Mouse (Mus musculus) CH12.LX (cell line): Measurements from ENCODE around the gene Tial1. TPM values are rescaled to one million over a fixed set of nuclear protein-coding genes. Genes with fewer than 3 reads are reported as not detected.

Experiments used
- DNase-seq: peaks from one replicate; pipeline ENCODE4 v3.0.0-alpha.2; 2013; ENCODE audit errors: extremely low read depth
- H3K27ac ChIP-seq: 2 replicates; pipeline ENCODE4 v1.5.1; 2012; ENCODE audit warnings: low read depth, mild to moderate bottlenecking, control low read depth, moderate library complexity; ENCODE audit not compliant: insufficient read depth
- H3K27me3 ChIP-seq: replicated peaks from 2 replicates; pipeline ENCODE3; 2012; ENCODE audit warnings: inconsistent platforms
- H3K36me3 ChIP-seq, 2 experiments: replicated peaks in 1 of 2; 2 replicates each; pipeline versions ENCODE3 to v1.6.1; 2012; ENCODE audit warnings: inconsistent platforms in 1 of 2, low read length in 1 of 2, mild to moderate bottlenecking in 1 of 2, mixed read lengths in 1 of 2, moderate library complexity in 1 of 2; ENCODE audit not compliant: control insufficient read depth in 1 of 2, insufficient read depth in 1 of 2
- H3K4me1 ChIP-seq, 2 experiments: 2 replicates each; pipeline ENCODE4 v1.6.1; 2012; ENCODE audit warnings: inconsistent platforms in 1 of 2, moderate library complexity in 1 of 2; ENCODE audit not compliant: insufficient read depth in 2 of 2, control insufficient read depth in 1 of 2
- H3K4me2 ChIP-seq: 2 replicates; pipeline ENCODE4 v1.6.1; 2012; ENCODE audit warnings: low read depth, mild to moderate bottlenecking, control low read depth; ENCODE audit not compliant: poor library complexity, insufficient read depth, severe bottlenecking
- H3K4me3 ChIP-seq, 3 experiments: fragments of 150-350 bp in 1 of 3; sonication (generic) in 1 of 3; replicated peaks in 1 of 3; 2 replicates each; pipeline versions ENCODE3 to v1.5.1; 2011 to 2012; ENCODE audit warnings: low read depth in 2 of 3, low read length in 2 of 3, mild to moderate bottlenecking in 2 of 3, moderate library complexity in 2 of 3, control low read depth in 1 of 3, improper control_type of control experiment in 1 of 3, inconsistent platforms in 1 of 3, mixed read lengths in 1 of 3; ENCODE audit not compliant: poor library complexity in 1 of 3
- H3K79me2 ChIP-seq: replicated peaks from 2 replicates; pipeline ENCODE4 v1.6.1; 2012; ENCODE audit warnings: mild to moderate bottlenecking, moderate library complexity; ENCODE audit not compliant: control insufficient read depth, poor library complexity, insufficient read depth, severe bottlenecking; ENCODE audit errors: extremely low read depth
- H3K9ac ChIP-seq: 2 replicates; pipeline ENCODE4 v1.6.1; 2012; ENCODE audit warnings: low read depth, mild to moderate bottlenecking, control low read depth, moderate library complexity; ENCODE audit not compliant: insufficient read depth
- H3K9me3 ChIP-seq: replicated peaks from 2 replicates; pipeline ENCODE3; 2012; ENCODE audit warnings: low read length, inconsistent platforms, mixed read lengths
- BHLHE40 ChIP-seq: IDR thresholded peaks from 2 replicates; pipeline ENCODE4 v1.6.1; 2011; ENCODE audit warnings: mild to moderate bottlenecking, low read depth, low read length, improper control_type of control experiment
- CHD1 ChIP-seq: IDR thresholded peaks from 2 replicates; pipeline ENCODE4 v1.6.1; 2012; ENCODE audit warnings: low read depth, low read length, improper control_type of control experiment, inconsistent platforms
- CTCF ChIP-seq, 2 experiments: IDR thresholded peaks in 1 of 2; conservative IDR thresholded peaks in 1 of 2; 2 replicates each; pipeline ENCODE4 v1.5.1; 2011 to 2012; ENCODE audit warnings: low read depth in 2 of 2, low read length in 2 of 2, improper control_type of control experiment in 1 of 2, inconsistent platforms in 1 of 2, mild to moderate bottlenecking in 1 of 2, moderate library complexity in 1 of 2
- ELF1 ChIP-seq: IDR thresholded peaks from 2 replicates; pipeline ENCODE4 v1.6.1; 2014; ENCODE audit warnings: low read depth, mild to moderate bottlenecking, inconsistent platforms, low read length, improper control_type of control experiment
- GABPA ChIP-seq: IDR thresholded peaks from 2 replicates; pipeline ENCODE4 v1.6.1; 2012; ENCODE audit warnings: low read depth, low read length, improper control_type of control experiment, inconsistent platforms; ENCODE audit not compliant: insufficient replicate concordance
- HCFC1 ChIP-seq: IDR thresholded peaks from 2 replicates; pipeline ENCODE4 v1.6.1; 2012; ENCODE audit warnings: low read depth, mild to moderate bottlenecking, inconsistent platforms, low read length, improper control_type of control experiment
- JUND ChIP-seq: conservative IDR thresholded peaks from 2 replicates; pipeline ENCODE4 v1.6.1; 2011; ENCODE audit warnings: low read depth, low read length, improper control_type of control experiment
- MAFK ChIP-seq: IDR thresholded peaks from 2 replicates; pipeline ENCODE4 v1.6.1; 2011; ENCODE audit warnings: low read length, improper control_type of control experiment; ENCODE audit not compliant: insufficient replicate concordance
- MAX ChIP-seq: IDR thresholded peaks from 2 replicates; pipeline ENCODE4 v1.6.1; 2011; ENCODE audit warnings: low read length, improper control_type of control experiment
- MEF2A ChIP-seq: IDR thresholded peaks from 2 replicates; pipeline ENCODE4 v1.6.1; 2014; ENCODE audit warnings: low read depth, mild to moderate bottlenecking, inconsistent platforms, low read length, improper control_type of control experiment, borderline replicate concordance
- USF2 ChIP-seq: conservative IDR thresholded peaks from 2 replicates; pipeline ENCODE4 v1.6.1; 2011; ENCODE audit warnings: low read depth, low read length, improper control_type of control experiment
- ZNF384 ChIP-seq: IDR thresholded peaks from 2 replicates; pipeline ENCODE4 v1.6.1; 2012; ENCODE audit warnings: low read depth, low read length, improper control_type of control experiment, inconsistent platforms
- dilution Hi-C: fragments of 300-500 bp; cut with MboI; formaldehyde crosslinking; loops from 2 replicates; pipeline ENCODE4 v1.14.3; 2020; ENCODE audit warnings: low sequenced_read_pairs; ENCODE audit not compliant: extremely low pct_unique_long_range_greater_than_20kb, extremely low pct_ligation_motif_present
- in situ Hi-C: fragments of 300-500 bp; cut with MboI; formaldehyde crosslinking; loops from 3 replicates; pipeline ENCODE4 v1.14.3; 2019; ENCODE audit warnings: low sequenced_read_pairs, low pct_ligation_motif_present, low pct_unique_long_range_greater_than_20kb, mixed read lengths
- polyA plus RNA-seq: library from polyadenylated mRNA; unstranded; fragments of >175 nt; gene quantifications from 2 replicates; pipeline ENCODE4 v1.2.1, GENCODE M21; 2012; ENCODE audit warnings: low read depth; ENCODE audit not compliant: insufficient read length
- total RNA-seq, 2 experiments: library from RNA; depleted of rRNA; stranded (reverse); fragments of 300-350 nt in 1 of 2; fragments of >200 nt in 1 of 2; gene quantifications; 2 replicates each; pipeline ENCODE4 v1.2.3; 2012 to 2014

The Tial1 gene
- total and polyA plus RNA-seq, 3 experiments, result 43.2 to 101 (median 52.9) TPM

- H3K36me3 ChIP-seq, result no peaks in the 10 kb centered on the region
- dilution Hi-C loops, result no loop called here
- H3K4me2 ChIP-seq, result no peak overlapping the region
- H3K9ac ChIP-seq, result no peak overlapping the region
- DNase-seq, result no peak
- no peaks in the 10 kb centered on the region for H3K9me3 ChIP-seq
- no peak overlapping the region for H3K4me3 ChIP-seq
- in situ Hi-C loops, result no loop called here
- H3K27ac ChIP-seq, result no peak overlapping the region
- no peaks in the 10 kb centered on the region for H3K4me1 ChIP-seq
- H3K27me3 ChIP-seq, result peaks cover 10% of the 10 kb centered on the region
- no peaks in the 10 kb centered on the region for H3K79me2 ChIP-seq
- TF ChIP-seq GABPA, result no peak
- no peak for TF ChIP-seq MAFK
- TF ChIP-seq, all 38 proteins: peak for 0
Observed at GRCm38 (mm10) chr7:128410708-128411413, 50.7 kb downstream of the Tial1 start.

GRCm38 (mm10) chr7:128408265-128408664 lies 53.3 kb downstream of the Tial1 start:
- Histone ChIP-seq H3K36me3 (no peaks in the 10 kb centered on the region), H3K27me3 (no peaks in the 10 kb centered on the region), H3K79me2 (no peaks in the 10 kb centered on the region), H3K9ac (no peak overlapping the region), H3K9me3 (no peaks in the 10 kb centered on the region), H3K4me3 (no peak overlapping the region), H3K4me1 (no peaks in the 10 kb centered on the region), H3K27ac (no peak overlapping the region), H3K4me2 (no peak overlapping the region)
- peak in 1 of 2 experiments; percentile 20; a peak in 1 of 4 replicates for TF ChIP-seq CTCF (conservative IDR thresholded peaks at IDR 0.05 in 1 of 2, IDR thresholded peaks at IDR 0.05 in 1 of 2; ENCODE audit: low read depth in 2 of 2, low read length in 2 of 2)
- no peak for TF ChIP-seq JUND
- dilution Hi-C loops (no loop called here), in situ Hi-C loops (loop anchor here (5.0 kb wide), 1 partner anchor 36 kb away; no protein-coding TSS in a partner anchor)
- no peak for DNase-seq

GRCm38 (mm10) chr7:128403988-128404387 lies 57.5 kb downstream of the Tial1 start:
- TF ChIP-seq MEF2A, result no peak
- no peak for TF ChIP-seq HCFC1
- no peak for TF ChIP-seq USF2
- TF ChIP-seq ZNF384, result no peak
- no peak for TF ChIP-seq ELF1
- TF ChIP-seq MAX, result no peak
- TF ChIP-seq BHLHE40, result no peak
- TF ChIP-seq CHD1, result no peak
- peaks cover 1 to 2% of the 10 kb centered on the region in 2 experiments for H3K4me1 ChIP-seq
- DNase-seq, result no peak
- in situ Hi-C loops, result no loop called here
- H3K36me3 ChIP-seq, result peaks cover 0 to 1% of the 10 kb centered on the region in 2 experiments
- no peak overlapping the region for H3K4me2 ChIP-seq
- H3K79me2 ChIP-seq, result no peaks in the 10 kb centered on the region
- dilution Hi-C loops, result no loop called here
- H3K4me3 ChIP-seq, result no peak overlapping the region
- no peaks in the 10 kb centered on the region for H3K27me3 ChIP-seq
- H3K27ac ChIP-seq, result no peak overlapping the region
- peaks cover 7% of the 10 kb centered on the region for H3K9me3 ChIP-seq
- no peak overlapping the region for H3K9ac ChIP-seq
